Mouse (Mus musculus): ENCODE results near the gene Wdr59.

Gene Wdr59

DNA sequence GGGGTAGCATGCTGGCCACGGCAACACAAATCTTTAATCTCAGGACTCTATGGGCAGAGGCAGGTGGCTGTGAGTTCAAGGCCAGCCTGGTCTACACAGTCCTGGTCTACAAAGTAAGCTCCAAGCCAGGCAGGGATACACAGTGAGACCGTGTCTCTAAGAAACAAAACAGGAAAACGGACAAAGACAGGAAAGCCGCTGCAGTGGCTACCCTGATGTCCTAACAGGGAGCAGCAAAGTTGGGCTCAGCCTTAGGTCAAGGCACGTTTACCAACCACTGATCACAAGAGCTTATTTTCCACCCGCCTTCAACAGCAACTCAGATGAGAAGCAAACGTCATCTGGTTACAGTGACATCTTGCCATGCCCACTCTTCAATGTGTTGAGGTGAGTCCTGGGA, 25.6 kb downstream of the Wdr59 start:
- H3K4me1 ChIP-seq (replicated peaks; ENCODE audit: low read depth, low read length), result peaks cover 12% of the 10 kb centered on the region
- TF ChIP-seq POU5F1 (IDR thresholded peaks at IDR 0.05; ENCODE audit: borderline replicate concordance, low read length), result no peak
- no peak for TF ChIP-seq NANOG (IDR thresholded peaks at IDR 0.05; ENCODE audit: borderline replicate concordance, low read length)
- no peaks in the 10 kb centered on the region for H3K9me3 ChIP-seq (ENCODE audit: low read length)
- peaks cover 84% of the 10 kb centered on the region for H3K36me3 ChIP-seq (ENCODE audit: insufficient read depth, low read length)
- no peak overlapping the region for H3K4me3 ChIP-seq (replicated peaks; ENCODE audit: low read length)
- H3K27me3 ChIP-seq (ENCODE audit: insufficient read depth, low read length), result no peaks in the 10 kb centered on the region

- peaks cover 12% of the 10 kb centered on the region for H3K4me1 ChIP-seq (replicated peaks; ENCODE audit: low read depth, low read length)
- no peak for TF ChIP-seq POU5F1 (IDR thresholded peaks at IDR 0.05; ENCODE audit: borderline replicate concordance, low read length)
- no peak overlapping the region for H3K4me3 ChIP-seq (replicated peaks; ENCODE audit: low read length)
Measured at GRCm38 (mm10) chr8:111493176-111493575, 28.7 kb downstream of the Wdr59 start.

GRCm38 (mm10) chr8:111492508-111492907, 29.4 kb downstream of the Wdr59 start:
- Histone ChIP-seq H3K4me3 (replicated peaks; ENCODE audit: low read length) (no peak overlapping the region), H3K9me3 (ENCODE audit: low read length) (no peaks in the 10 kb centered on the region), H3K27me3 (ENCODE audit: insufficient read depth, low read length) (no peaks in the 10 kb centered on the region), H3K4me1 (replicated peaks; ENCODE audit: low read depth, low read length) (peaks cover 12% of the 10 kb centered on the region), H3K36me3 (ENCODE audit: insufficient read depth, low read length) (peaks cover 63% of the 10 kb centered on the region)
- TF ChIP-seq POU5F1 (IDR thresholded peaks at IDR 0.05; ENCODE audit: borderline replicate concordance, low read length) (no peak), NANOG (IDR thresholded peaks at IDR 0.05; ENCODE audit: borderline replicate concordance, low read length) (no peak), CTCF (conservative IDR thresholded peaks at IDR 0.05; ENCODE audit: low read length) (no peak)

More at GRCm38 (mm10) chr8:111493176-111493575, 28.7 kb downstream of the Wdr59 start:
- no peaks in the 10 kb centered on the region for H3K27me3 ChIP-seq (ENCODE audit: insufficient read depth, low read length)
- peaks cover 69% of the 10 kb centered on the region for H3K36me3 ChIP-seq (ENCODE audit: insufficient read depth, low read length)
- no peaks in the 10 kb centered on the region for H3K9me3 ChIP-seq (ENCODE audit: low read length)

DNA sequence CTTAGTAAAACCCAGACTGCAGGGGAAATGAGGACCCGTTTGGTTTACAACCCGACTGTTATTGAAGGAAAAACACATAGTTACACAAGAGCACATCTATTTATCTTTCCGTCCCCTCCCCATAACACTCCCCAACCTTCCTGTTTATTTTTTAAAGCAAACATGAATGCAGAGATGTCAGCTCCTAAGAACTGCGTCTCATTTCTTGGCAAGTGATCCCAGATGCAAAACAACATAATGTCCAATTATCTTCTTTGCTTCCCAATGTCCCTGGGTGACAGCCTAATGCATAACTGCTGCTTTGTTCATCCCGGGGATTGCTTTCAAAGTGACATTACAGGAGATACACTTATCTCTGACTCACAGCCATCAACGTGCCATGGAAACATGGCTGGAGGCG, 30.7 kb downstream of the Wdr59 start:
- Histone ChIP-seq H3K9me3 (ENCODE audit: low read length) (no peaks in the 10 kb centered on the region), H3K4me3 (replicated peaks; ENCODE audit: low read length) (no peak overlapping the region), H3K36me3 (ENCODE audit: insufficient read depth, low read length) (peaks cover 64% of the 10 kb centered on the region), H3K27me3 (ENCODE audit: insufficient read depth, low read length) (no peaks in the 10 kb centered on the region), H3K4me1 (replicated peaks; ENCODE audit: low read depth, low read length) (peaks cover 12% of the 10 kb centered on the region)
- no peak for TF ChIP-seq CTCF (conservative IDR thresholded peaks at IDR 0.05; ENCODE audit: low read length)
- TF ChIP-seq NANOG (IDR thresholded peaks at IDR 0.05; ENCODE audit: borderline replicate concordance, low read length), result no peak
- TF ChIP-seq POU5F1 (IDR thresholded peaks at IDR 0.05; ENCODE audit: borderline replicate concordance, low read length), result no peak

DNA sequence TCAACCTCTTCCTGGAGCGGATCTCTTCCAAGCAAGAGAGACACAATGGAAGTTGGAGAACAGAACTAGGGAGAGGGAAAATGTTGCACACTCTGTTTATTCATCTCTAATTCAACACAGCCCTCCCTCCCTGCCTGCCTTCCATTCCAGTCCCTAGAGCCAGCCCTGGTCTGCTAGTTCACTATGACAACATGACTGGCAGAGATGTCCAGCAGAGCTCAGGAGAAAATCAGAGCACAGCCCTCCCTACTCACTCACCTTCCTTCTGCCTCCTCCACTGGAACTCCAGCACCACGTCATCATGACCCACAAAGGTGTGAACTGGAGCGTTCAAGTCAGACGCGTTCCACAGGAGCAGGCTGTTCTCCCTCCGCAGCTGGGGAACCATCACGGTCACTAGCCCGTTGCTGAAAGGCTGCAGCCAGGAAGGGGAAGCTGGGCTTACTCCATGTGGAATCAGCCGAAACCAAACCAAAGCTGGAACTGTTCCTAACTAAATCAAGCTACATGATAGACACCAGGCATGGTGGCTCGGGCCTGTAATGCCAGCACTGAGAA, 31.8 kb downstream of the Wdr59 start:
- Histone ChIP-seq H3K4me1 (replicated peaks; ENCODE audit: low read depth, low read length) (peaks cover 3% of the 10 kb centered on the region), H3K36me3 (ENCODE audit: insufficient read depth, low read length) (peaks cover 62% of the 10 kb centered on the region), H3K4me3 (replicated peaks; ENCODE audit: low read length) (no peak overlapping the region), H3K9me3 (ENCODE audit: low read length) (no peaks in the 10 kb centered on the region), H3K27me3 (ENCODE audit: insufficient read depth, low read length) (no peaks in the 10 kb centered on the region)
- TF ChIP-seq NANOG (IDR thresholded peaks at IDR 0.05; ENCODE audit: borderline replicate concordance, low read length), result no peak
- no peak for TF ChIP-seq CTCF (conservative IDR thresholded peaks at IDR 0.05; ENCODE audit: low read length)
- no peak for TF ChIP-seq POU5F1 (IDR thresholded peaks at IDR 0.05; ENCODE audit: borderline replicate concordance, low read length)

DNA sequence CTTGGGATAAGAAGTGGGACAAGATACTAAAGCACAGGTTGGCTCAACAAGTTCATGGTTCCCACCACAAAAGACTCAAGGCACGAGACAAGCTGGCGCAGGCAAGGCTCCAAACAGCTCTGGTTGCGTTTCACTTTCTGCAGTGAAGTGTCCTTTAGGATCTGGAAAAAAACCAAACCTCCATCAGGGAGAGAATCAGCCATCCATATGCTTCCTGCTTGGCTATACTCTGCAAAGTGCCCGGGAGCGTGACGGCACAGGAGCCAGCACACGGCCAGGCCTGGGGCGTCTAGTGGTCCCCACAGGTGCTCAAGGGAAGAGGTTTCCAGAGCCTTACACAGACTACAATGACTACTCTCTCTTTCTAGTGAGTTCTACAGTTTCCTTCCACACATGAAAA, 41.2 kb downstream of the Wdr59 start:
- Histone ChIP-seq H3K4me1 (replicated peaks; ENCODE audit: low read depth, low read length) (peaks cover 5% of the 10 kb centered on the region), H3K4me3 (replicated peaks; ENCODE audit: low read length) (no peak overlapping the region), H3K27me3 (ENCODE audit: insufficient read depth, low read length) (no peaks in the 10 kb centered on the region), H3K36me3 (ENCODE audit: insufficient read depth, low read length) (peaks cover 82% of the 10 kb centered on the region), H3K9me3 (ENCODE audit: low read length) (no peaks in the 10 kb centered on the region)
- TF ChIP-seq CTCF (conservative IDR thresholded peaks at IDR 0.05; ENCODE audit: low read length) (no peak), NANOG (IDR thresholded peaks at IDR 0.05; ENCODE audit: borderline replicate concordance, low read length) (no peak), POU5F1 (IDR thresholded peaks at IDR 0.05; ENCODE audit: borderline replicate concordance, low read length) (no peak)

DNA sequence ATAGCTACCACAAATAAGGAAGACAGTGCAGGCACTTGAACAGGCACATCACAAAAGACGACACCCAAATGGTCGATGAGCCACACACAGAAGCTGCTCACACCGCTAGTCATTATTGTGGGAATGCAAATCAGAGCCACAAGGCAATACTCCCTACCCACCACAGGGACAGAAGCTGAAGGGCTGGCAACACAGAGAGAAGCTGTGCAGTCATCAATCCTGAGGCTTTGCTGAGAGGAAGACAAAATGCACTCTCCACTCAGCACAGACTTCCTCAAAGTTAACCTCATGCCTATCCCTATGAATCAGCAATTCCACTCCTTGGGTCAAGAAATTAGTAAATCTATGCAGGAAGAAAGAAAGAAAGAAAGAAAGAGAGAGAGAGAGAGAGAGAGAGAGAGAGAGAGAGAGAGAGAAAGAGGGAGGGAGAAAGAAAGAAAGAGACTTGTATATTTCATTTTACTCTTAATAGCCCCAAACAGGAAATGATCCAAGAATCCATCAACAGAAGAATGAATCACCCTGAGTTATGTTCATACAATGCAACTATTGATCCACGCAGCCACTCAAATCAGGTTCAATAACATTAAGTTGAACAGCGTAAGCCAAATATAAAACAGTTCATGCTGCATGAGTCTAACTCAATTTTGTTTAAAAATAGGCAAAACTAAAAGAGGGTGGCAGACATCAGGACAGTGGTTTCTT, 44.0 kb downstream of the Wdr59 start:
- no peak for TF ChIP-seq POU5F1 (IDR thresholded peaks at IDR 0.05; ENCODE audit: borderline replicate concordance, low read length)
- TF ChIP-seq NANOG (IDR thresholded peaks at IDR 0.05; ENCODE audit: borderline replicate concordance, low read length), result no peak
- no peak for TF ChIP-seq CTCF (conservative IDR thresholded peaks at IDR 0.05; ENCODE audit: low read length)
- Histone ChIP-seq H3K9me3 (ENCODE audit: low read length) (no peaks in the 10 kb centered on the region), H3K4me3 (replicated peaks; ENCODE audit: low read length) (no peak overlapping the region), H3K4me1 (replicated peaks; ENCODE audit: low read depth, low read length) (peaks cover 5% of the 10 kb centered on the region), H3K36me3 (ENCODE audit: insufficient read depth, low read length) (peaks cover 75% of the 10 kb centered on the region), H3K27me3 (ENCODE audit: insufficient read depth, low read length) (no peaks in the 10 kb centered on the region)

DNA sequence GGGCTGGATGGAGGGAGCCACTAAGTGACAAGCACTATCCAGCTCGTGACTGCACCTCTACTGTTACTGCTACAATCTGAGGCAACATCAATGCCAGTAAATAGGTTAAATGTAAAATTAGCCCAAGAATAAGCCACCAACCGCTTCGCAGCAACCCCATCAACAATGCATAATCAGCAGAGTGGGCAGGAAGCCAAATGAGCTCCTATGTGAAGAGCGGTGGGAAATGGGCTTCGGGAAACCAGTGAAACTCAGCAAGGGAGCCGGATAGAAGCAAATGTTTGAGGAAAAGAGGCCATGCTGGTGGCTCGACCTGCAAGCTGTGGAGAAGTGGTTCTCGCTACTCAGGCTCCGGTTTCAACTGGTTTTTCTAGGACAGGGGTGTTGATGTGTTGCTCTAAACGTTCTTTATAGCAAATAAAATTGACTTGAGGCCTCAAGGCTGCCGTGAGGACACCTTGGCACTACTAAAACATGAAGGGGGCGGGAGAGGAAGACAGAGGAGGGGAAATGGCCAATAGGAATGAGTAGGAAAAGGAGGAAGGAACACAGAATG, 50.3 kb downstream of the Wdr59 start:
- H3K27me3 ChIP-seq (ENCODE audit: insufficient read depth, low read length), result no peaks in the 10 kb centered on the region
- TF ChIP-seq POU5F1 (IDR thresholded peaks at IDR 0.05; ENCODE audit: borderline replicate concordance, low read length) (no peak), CTCF (conservative IDR thresholded peaks at IDR 0.05; ENCODE audit: low read length) (no peak), NANOG (IDR thresholded peaks at IDR 0.05; ENCODE audit: borderline replicate concordance, low read length) (no peak)
- H3K4me1 ChIP-seq (replicated peaks; ENCODE audit: low read depth, low read length), result no peaks in the 10 kb centered on the region
- H3K4me3 ChIP-seq (replicated peaks; ENCODE audit: low read length), result no peak overlapping the region
- H3K9me3 ChIP-seq (ENCODE audit: low read length), result no peaks in the 10 kb centered on the region
- H3K36me3 ChIP-seq (ENCODE audit: insufficient read depth, low read length), result peaks cover 73% of the 10 kb centered on the region
